Mouse (Mus musculus) gastrocnemius, adult 18-20 months (tissue): ENCODE results near the gene Cpm. TPM values are rescaled to one million over a fixed set of nuclear protein-coding genes. Genes with fewer than 3 reads are reported as not detected.

Experiments used
- DNase-seq: peaks from one replicate; pipeline ENCODE4 v3.0.0; 2021; ENCODE audit warnings: low spot score
- total RNA-seq, 2 experiments: library from RNA; stranded (reverse); gene quantifications; 2 replicates each; pipeline ENCODE4 v1.2.3; 2021

The Cpm gene
- total RNA-seq, 2 experiments from 2014 or later: 2.5 to 2.9 TPM

DNA sequence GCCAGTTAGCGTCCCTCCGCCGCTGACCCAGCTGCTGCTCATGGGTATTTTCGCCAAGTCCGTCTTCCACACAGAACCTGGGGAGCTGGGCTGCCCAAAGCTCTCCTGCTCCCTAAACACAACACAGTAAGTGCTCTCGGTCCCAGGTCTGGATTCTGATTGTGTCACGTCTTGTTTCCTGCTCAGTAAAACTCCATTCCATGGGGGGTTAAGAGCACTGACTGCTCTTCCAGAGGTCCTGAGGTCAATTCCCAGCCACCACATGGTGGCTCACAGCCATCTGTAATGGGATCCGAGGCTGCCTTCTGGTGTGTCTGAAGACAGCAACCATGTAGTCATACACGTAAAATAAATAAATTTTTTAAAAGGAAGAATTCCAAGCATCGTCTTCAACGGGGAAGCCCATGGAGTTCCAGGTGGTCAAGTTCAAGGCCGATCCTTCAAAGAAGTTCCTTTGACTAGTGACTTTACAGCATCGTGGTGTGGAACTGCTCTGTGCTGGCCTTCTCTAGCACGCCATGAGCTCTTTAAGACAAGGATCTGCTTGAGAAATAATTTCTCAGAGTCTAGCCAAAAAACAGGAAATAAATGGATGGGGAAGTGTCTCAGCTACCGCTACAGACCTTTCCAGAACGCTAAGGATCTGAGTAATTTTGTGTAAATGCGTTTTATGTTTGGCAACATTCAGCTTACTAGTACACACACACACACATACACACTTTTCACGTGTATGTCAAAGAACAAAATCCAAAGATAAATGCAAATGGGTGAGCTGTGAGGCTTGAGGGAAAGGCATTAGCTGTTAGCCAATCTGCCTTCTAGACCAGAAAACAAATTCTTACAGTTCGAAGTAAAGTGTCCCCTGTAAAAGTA lies 55.2 kb downstream of the Cpm start:
- no peak for DNase-seq

DNA sequence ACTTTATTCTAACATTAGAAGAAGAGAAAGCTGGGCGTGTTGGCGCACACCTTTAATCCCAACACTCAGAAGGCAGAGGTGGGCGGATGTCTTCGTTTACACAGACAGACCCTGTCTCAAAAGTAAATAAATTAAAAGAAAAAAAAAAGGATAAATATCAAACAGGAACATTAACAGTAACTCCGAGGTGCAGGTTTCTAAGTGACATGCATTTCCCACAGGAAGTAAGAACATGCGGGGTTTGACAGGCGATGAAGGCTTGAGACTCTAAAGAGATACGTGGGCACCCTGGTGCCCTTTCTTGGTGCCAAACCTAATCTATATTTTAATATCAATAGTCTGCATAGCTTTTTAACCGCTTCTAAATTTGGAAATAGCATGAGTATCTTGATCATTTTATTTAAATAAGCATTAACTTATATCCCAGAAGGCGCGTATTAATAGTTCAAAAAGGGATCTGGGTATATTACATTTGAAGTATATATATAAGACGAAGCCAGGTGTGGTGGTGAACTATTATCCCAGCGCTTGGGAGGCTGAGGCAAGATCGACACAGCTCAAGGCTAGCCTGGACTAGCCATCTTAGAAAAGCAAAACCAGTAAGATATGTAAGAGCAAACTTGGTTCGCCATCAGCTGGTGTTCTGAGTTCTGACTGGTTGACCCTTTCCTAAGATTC lies 56.0 kb downstream of the Cpm start:
- no peak for DNase-seq

- no peak for DNase-seq
Measured at GRCm38 (mm10) chr10:117685849-117686591, 56.7 kb downstream of the Cpm start.

GRCm38 (mm10) chr10:117687018-117687417 lies 57.7 kb downstream of the Cpm start:
- DNase-seq: no peak

DNA sequence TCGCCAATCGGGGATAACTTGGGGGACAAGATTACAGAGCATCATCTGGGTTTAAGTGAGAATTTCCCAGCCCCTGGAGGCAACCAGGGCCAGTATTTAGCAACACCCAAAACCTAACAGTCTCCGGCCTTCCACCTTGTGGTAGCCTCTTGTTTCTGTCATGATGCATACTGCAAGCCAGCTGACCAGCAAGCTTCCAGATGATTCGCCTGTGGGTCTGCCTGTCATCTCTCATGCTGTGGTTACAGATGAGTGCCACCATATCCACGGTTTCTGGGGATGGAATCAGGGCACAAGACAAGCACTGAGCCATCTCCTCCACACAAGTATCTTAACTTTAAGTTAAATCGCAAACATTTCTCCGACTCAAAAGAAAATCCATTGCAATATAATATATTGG lies 58.3 kb downstream of the Cpm start:
- no peak for DNase-seq

DNA sequence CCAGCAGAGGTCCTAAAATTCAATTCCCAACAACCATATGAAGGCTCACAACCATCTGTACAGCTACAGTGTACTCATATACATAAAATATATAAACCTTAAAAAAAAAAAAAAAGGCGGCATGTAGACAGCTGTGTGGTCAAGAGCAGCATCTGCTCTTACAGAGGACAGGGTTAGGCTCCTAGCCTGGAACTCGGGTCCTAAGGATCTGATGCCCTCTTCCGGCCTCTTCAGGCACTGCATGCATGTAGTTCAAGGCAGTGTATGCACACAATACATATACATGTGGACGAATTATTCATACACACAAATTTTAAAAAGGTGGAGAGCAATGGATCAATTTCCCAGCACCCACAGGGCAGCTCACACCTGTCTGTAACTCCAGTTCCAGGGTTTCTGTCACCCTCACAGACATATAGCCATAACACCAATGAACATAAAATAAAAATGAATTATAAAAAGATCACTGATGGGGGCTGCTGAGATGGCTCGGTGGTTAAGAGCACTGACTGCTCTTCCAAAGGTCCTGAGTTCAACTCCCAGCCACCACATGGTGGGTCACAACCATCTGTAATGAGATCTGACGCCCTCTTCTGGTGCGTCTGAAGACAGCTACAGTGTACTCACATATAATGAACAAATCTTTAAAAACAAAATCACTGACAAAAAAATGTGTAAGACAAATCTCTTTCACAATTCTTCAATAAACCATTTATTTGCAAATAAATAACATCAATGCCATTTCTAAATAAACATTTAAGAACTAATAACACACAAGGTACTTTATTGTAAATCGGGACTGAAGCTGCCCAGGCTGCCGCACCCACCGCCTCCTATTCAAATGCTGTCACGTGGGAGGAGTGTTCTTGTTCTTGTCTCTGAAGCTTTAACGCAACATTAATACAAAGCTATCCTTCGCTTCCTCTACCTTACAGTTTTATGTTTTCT lies 59.2 kb downstream of the Cpm start:
- DNase-seq: no peak

DNA sequence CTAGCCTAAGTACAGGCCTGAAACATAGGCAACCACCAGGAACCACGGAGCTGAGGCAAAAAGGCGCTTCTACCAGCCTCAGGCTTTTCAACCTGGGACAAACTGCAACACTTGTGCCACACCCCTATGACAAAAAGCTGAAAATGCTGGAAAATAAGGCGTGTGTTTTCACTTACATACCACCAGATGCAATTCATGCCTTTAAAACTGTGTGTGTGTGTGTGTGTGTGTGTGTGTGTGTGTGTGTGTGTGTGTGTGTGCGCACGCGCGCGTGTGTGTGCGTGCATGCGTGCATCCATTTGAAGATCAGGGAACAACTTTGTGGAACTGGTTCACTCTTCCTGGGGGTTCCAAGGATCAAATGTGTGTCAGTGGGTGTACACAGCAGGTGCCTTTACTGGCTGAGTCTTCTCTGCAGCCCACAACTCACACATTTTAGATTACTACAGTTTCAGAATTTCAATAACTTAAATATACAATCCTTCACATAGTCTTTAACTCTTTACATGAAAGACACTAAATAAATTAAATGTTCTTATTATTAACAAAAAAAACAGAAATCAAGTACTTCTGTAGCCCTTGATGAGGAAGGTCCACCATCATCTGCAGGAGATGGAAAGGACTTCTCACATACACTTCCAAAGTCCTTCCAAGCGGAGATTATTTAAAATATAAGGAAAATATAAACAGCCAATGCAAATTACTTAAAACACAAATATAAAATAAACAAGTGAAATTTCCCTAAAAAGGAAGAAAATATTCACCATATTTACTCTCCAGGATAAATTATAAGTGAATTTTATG lies 60.2 kb downstream of the Cpm start:
- DNase-seq: no peak

- no peak for DNase-seq
Measured at GRCm38 (mm10) chr10:117690101-117690352, 60.7 kb downstream of the Cpm start.

GRCm38 (mm10) chr10:117690770-117691296 lies 61.5 kb downstream of the Cpm start:
- no peak for DNase-seq

- DNase-seq: no peak
Measured at GRCm38 (mm10) chr10:117691389-117691968, 62.2 kb downstream of the Cpm start.

- DNase-seq: no peak
Measured at GRCm38 (mm10) chr10:117692173-117692572, 62.9 kb downstream of the Cpm start.

- DNase-seq: no peak
Measured at GRCm38 (mm10) chr10:117692953-117693352, 63.7 kb downstream of the Cpm start.

DNA sequence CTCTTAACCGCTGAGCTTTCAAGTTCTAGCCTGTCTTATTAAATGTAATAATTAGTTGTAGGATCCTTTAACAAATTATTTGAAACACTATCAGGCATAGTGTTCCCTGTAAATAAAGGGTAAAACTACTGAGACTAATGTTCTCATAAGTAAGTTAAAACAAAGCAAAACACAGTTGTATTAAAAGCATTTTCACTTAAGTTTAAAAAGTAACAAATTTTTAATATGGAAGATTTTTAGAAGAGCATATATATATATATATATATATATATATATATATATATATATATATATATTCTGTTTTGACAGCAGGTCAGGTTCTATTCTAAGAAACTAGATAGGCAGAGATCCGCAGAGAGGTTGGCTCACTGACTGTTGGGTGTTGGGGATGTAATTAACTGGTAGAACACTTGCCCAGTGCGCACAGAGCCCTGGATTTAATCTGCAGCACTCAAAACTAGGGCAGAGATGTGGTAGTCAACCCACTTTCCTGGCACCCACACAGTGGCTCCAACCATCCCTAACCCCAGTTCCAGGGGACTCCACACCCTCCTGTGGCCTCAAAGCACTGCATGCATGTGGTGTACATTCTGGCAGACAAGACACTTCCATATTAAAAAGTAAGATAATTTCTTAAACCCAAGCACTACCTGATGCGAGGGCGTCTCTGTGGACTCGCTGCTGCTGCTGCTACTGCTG lies 65.1 kb downstream of the Cpm start:
- no peak for DNase-seq

- no peak for DNase-seq
Measured at GRCm38 (mm10) chr10:117695027-117695426, 65.7 kb downstream of the Cpm start.

GRCm38 (mm10) chr10:117695605-117696004 lies 66.3 kb downstream of the Cpm start:
- DNase-seq: no peak

GRCm38 (mm10) chr10:117696021-117696826 lies 66.9 kb downstream of the Cpm start:
- DNase-seq: no peak

- DNase-seq: no peak
Measured at GRCm38 (mm10) chr10:117696827-117697560, 67.7 kb downstream of the Cpm start.
